Mouse (Mus musculus): ENCODE results near the gene E2f2. TPM values are rescaled to one million over a fixed set of nuclear protein-coding genes. Genes with fewer than 3 reads are reported as not detected.

E2f2 gene
- polyA plus RNA-seq, 1 experiment: 20.0 TPM

DNA sequence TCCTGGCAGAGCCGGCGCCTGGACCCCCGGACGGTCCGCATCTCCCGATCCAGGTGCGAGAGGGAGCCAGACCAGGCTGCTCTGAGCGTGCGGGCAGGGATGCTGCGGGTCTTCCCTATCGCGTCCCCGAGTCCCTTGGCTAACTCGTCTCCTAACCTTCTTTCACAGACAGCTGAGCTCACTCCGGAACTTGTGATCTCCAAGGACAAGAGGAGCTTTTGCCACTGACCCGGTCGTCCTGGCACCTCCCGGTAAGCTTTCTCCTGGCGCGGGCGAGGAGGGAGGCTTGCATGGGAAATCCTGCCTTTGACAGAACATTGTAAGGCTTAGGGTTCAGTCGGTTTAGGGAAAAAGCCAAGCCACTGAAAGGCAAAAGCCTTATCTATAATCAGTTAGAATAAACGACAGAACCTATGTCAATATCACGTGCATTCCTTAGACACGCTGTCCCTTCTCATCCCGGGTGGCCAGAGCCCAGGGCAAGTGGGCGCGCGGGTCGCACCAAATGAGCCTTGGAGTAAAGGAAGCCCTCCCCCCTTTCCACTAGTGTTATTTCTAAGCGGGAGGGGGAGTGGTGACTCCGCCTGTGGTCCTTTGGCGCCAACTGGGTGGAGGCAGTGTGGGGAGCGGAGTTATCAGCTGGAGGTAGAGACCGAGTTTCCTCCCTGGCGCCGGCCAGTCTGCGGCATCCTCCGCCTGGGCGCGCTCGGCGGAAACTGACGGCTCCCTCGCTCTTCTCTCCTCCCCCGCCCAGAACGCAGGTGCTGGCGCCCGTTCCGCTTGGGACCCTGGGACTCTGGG is 27.9 kb upstream of the E2f2 start:
- TF ChIP-seq POLR2A (IDR thresholded peaks at IDR 0.05; ENCODE audit: borderline replicate concordance, low read depth, low read length) (no peak), CTCF (IDR thresholded peaks at IDR 0.05; ENCODE audit: low read depth, low read length) (no peak)
- peaks cover 35% of the 10 kb centered on the region for H3K4me1 ChIP-seq (ENCODE audit: control insufficient read depth, insufficient read depth, low read length)
- H3K27ac ChIP-seq (ENCODE audit: insufficient read depth, low read depth, low read length): no peak overlapping the region
- H3K4me3 ChIP-seq (ENCODE audit: insufficient read depth, low read length): peak overlapping the region; percentile 65

DNA sequence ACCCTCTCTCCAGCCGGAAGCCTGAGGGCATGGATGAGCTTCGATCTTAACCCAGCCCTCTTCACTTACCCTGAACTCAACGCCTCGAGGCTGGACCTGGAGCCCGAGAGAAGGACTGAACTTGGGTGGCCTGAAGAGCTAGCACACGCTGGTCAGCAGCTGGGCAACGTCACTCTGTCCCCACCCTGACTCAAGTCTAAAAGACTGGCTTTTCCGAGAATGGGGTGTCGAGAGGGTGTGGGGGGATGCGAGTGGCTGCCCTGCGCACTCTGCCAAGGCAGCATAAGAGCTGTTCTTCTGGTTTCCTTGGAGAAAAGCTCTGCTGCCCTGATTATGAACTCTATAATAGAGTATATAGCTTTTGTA is 27.3 kb upstream of the E2f2 start:
- Histone ChIP-seq H3K4me3 (ENCODE audit: insufficient read depth, low read length) (peak overlapping the region; percentile 65), H3K4me1 (ENCODE audit: control insufficient read depth, insufficient read depth, low read length) (peaks cover 32% of the 10 kb centered on the region), H3K27ac (ENCODE audit: insufficient read depth, low read depth, low read length) (no peak overlapping the region)
- TF ChIP-seq CTCF (IDR thresholded peaks at IDR 0.05; ENCODE audit: low read depth, low read length) (no peak), POLR2A (IDR thresholded peaks at IDR 0.05; ENCODE audit: borderline replicate concordance, low read depth, low read length) (no peak)

- no peak overlapping the region for H3K4me3 ChIP-seq (ENCODE audit: insufficient read depth, low read length)
- peaks cover 31% of the 10 kb centered on the region for H3K4me1 ChIP-seq (ENCODE audit: control insufficient read depth, insufficient read depth, low read length)
- TF ChIP-seq POLR2A (IDR thresholded peaks at IDR 0.05; ENCODE audit: borderline replicate concordance, low read depth, low read length): no peak
- TF ChIP-seq CTCF (IDR thresholded peaks at IDR 0.05; ENCODE audit: low read depth, low read length): no peak
- no peak overlapping the region for H3K27ac ChIP-seq (ENCODE audit: insufficient read depth, low read depth, low read length)
Observed at GRCm38 (mm10) chr4:136145362-136145885, 26.8 kb upstream of the E2f2 start.

- no peak overlapping the region for H3K4me3 ChIP-seq (ENCODE audit: insufficient read depth, low read length)
- peaks cover 25% of the 10 kb centered on the region for H3K4me1 ChIP-seq (ENCODE audit: control insufficient read depth, insufficient read depth, low read length)
- no peak overlapping the region for H3K27ac ChIP-seq (ENCODE audit: insufficient read depth, low read depth, low read length)
- TF ChIP-seq POLR2A (IDR thresholded peaks at IDR 0.05; ENCODE audit: borderline replicate concordance, low read depth, low read length) (no peak), CTCF (IDR thresholded peaks at IDR 0.05; ENCODE audit: low read depth, low read length) (no peak)
Observed at GRCm38 (mm10) chr4:136145991-136146711, 26.0 kb upstream of the E2f2 start.

DNA sequence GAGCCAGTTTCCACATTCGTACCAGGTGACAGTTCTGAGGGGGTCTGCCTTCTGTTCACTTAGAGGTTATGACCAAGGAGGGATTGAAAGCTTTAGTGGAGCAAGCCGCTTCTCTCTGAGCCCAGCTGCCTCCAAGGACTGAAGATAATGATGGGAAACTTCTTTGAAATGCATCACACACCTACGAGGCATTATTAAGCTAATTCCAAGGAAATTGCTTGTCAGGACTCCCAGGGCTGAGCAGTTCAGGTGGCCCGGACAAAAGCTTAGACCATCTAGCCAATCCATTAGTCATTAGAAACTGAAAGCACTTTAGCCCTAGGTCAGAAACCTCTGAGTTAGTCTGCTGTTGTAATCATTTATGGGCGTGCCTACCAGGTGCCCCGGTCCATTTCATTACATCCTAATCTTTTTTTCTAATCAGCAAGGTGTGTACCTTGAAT is 25.5 kb upstream of the E2f2 start:
- Histone ChIP-seq H3K27ac (ENCODE audit: insufficient read depth, low read depth, low read length) (no peak overlapping the region), H3K4me3 (ENCODE audit: insufficient read depth, low read length) (no peak overlapping the region), H3K4me1 (ENCODE audit: control insufficient read depth, insufficient read depth, low read length) (peaks cover 21% of the 10 kb centered on the region)
- TF ChIP-seq CTCF (IDR thresholded peaks at IDR 0.05; ENCODE audit: low read depth, low read length) (no peak), POLR2A (IDR thresholded peaks at IDR 0.05; ENCODE audit: borderline replicate concordance, low read depth, low read length) (no peak)

DNA sequence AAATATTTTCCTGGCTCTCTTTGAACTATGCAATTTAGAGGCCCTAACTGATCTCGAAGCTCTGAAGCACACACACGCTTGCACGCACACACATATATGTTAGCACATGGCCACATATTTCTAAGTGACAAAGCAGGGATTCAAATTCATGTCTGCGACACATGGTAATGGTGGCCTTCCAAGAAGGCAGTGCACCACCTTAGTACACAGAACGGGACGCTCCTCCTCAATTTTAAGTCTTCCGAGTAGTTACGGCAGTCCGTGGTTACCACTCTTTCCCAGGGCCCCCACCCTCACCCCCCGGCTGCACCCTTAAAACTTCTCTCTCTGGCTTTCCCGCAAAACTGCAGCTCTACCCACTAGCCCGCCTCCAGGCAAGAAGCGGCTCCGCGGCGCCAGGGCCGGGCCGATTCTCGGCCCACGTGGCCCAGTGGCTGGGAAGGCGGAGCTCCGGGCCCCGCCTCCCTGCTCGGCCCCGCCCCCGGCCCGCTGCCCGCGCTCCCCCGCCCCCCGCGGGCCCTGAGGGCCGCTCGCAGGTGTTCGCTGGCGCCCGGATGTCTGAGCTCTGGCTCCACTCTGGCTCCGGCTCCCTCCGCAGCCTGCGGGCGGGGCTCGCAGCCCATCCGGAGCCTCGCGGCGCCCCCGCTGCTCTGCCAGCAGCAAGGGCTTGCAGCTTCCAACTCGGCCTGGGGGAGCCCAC is 24.6 kb upstream of the E2f2 start:
- peaks cover 13% of the 10 kb centered on the region for H3K4me1 ChIP-seq (ENCODE audit: control insufficient read depth, insufficient read depth, low read length)
- no peak overlapping the region for H3K27ac ChIP-seq (ENCODE audit: insufficient read depth, low read depth, low read length)

GRCm38 (mm10) chr4:136148342-136149044 is 23.7 kb upstream of the E2f2 start:
- Histone ChIP-seq H3K4me3 (ENCODE audit: insufficient read depth, low read length) (no peak overlapping the region), H3K4me1 (ENCODE audit: control insufficient read depth, insufficient read depth, low read length) (peaks cover 9% of the 10 kb centered on the region), H3K27ac (ENCODE audit: insufficient read depth, low read depth, low read length) (no peak overlapping the region)
- TF ChIP-seq POLR2A (IDR thresholded peaks at IDR 0.05; ENCODE audit: borderline replicate concordance, low read depth, low read length) (no peak), CTCF (IDR thresholded peaks at IDR 0.05; ENCODE audit: low read depth, low read length) (no peak)

More for the DNA sequence above, 24.6 kb upstream of the E2f2 start:
- TF ChIP-seq CTCF (IDR thresholded peaks at IDR 0.05; ENCODE audit: low read depth, low read length): no peak
- TF ChIP-seq POLR2A (IDR thresholded peaks at IDR 0.05; ENCODE audit: borderline replicate concordance, low read depth, low read length): no peak
- peak overlapping the region; percentile 49 for H3K4me3 ChIP-seq (ENCODE audit: insufficient read depth, low read length)

GRCm38 (mm10) chr4:136149045-136149379 is 23.2 kb upstream of the E2f2 start:
- Histone ChIP-seq H3K4me3 (ENCODE audit: insufficient read depth, low read length) (no peak overlapping the region), H3K4me1 (ENCODE audit: control insufficient read depth, insufficient read depth, low read length) (peaks cover 9% of the 10 kb centered on the region), H3K27ac (ENCODE audit: insufficient read depth, low read depth, low read length) (no peak overlapping the region)
- TF ChIP-seq POLR2A (IDR thresholded peaks at IDR 0.05; ENCODE audit: borderline replicate concordance, low read depth, low read length) (no peak), CTCF (IDR thresholded peaks at IDR 0.05; ENCODE audit: low read depth, low read length) (no peak)

- H3K4me1 ChIP-seq (ENCODE audit: control insufficient read depth, insufficient read depth, low read length): peaks cover 9% of the 10 kb centered on the region
- H3K4me3 ChIP-seq (ENCODE audit: insufficient read depth, low read length): no peak overlapping the region
- no peak overlapping the region for H3K27ac ChIP-seq (ENCODE audit: insufficient read depth, low read depth, low read length)
- no peak for TF ChIP-seq POLR2A (IDR thresholded peaks at IDR 0.05; ENCODE audit: borderline replicate concordance, low read depth, low read length)
- peak; percentile 89 for TF ChIP-seq CTCF (IDR thresholded peaks at IDR 0.05; ENCODE audit: low read depth, low read length)
Observed at GRCm38 (mm10) chr4:136149734-136150133, 22.5 kb upstream of the E2f2 start.
